Mouse (Mus musculus) CH12.LX (cell line): ENCODE results near the gene Gsta2. TPM values are rescaled to one million over a fixed set of nuclear protein-coding genes. Genes with fewer than 3 reads are reported as not detected.

Source experiments
- DNase-seq: peaks from one replicate; pipeline ENCODE4 v3.0.0-alpha.2; 2013; ENCODE audit errors: extremely low read depth
- H3K27ac ChIP-seq: 2 replicates; pipeline ENCODE4 v1.5.1; 2012; ENCODE audit warnings: low read depth, mild to moderate bottlenecking, control low read depth, moderate library complexity; ENCODE audit not compliant: insufficient read depth
- H3K27me3 ChIP-seq: replicated peaks from 2 replicates; pipeline ENCODE3; 2012; ENCODE audit warnings: inconsistent platforms
- H3K36me3 ChIP-seq, 2 experiments: replicated peaks in 1 of 2; 2 replicates each; pipeline versions ENCODE3 to v1.6.1; 2012; ENCODE audit warnings: inconsistent platforms in 1 of 2, low read length in 1 of 2, mild to moderate bottlenecking in 1 of 2, mixed read lengths in 1 of 2, moderate library complexity in 1 of 2; ENCODE audit not compliant: control insufficient read depth in 1 of 2, insufficient read depth in 1 of 2
- H3K4me1 ChIP-seq, 2 experiments: 2 replicates each; pipeline ENCODE4 v1.6.1; 2012; ENCODE audit warnings: inconsistent platforms in 1 of 2, moderate library complexity in 1 of 2; ENCODE audit not compliant: insufficient read depth in 2 of 2, control insufficient read depth in 1 of 2
- H3K4me2 ChIP-seq: 2 replicates; pipeline ENCODE4 v1.6.1; 2012; ENCODE audit warnings: low read depth, mild to moderate bottlenecking, control low read depth; ENCODE audit not compliant: poor library complexity, insufficient read depth, severe bottlenecking
- H3K4me3 ChIP-seq, 3 experiments: fragments of 150-350 bp in 1 of 3; sonication (generic) in 1 of 3; replicated peaks in 1 of 3; 2 replicates each; pipeline versions ENCODE3 to v1.5.1; 2011 to 2012; ENCODE audit warnings: low read depth in 2 of 3, low read length in 2 of 3, mild to moderate bottlenecking in 2 of 3, moderate library complexity in 2 of 3, control low read depth in 1 of 3, improper control_type of control experiment in 1 of 3, inconsistent platforms in 1 of 3, mixed read lengths in 1 of 3; ENCODE audit not compliant: poor library complexity in 1 of 3
- H3K79me2 ChIP-seq: replicated peaks from 2 replicates; pipeline ENCODE4 v1.6.1; 2012; ENCODE audit warnings: mild to moderate bottlenecking, moderate library complexity; ENCODE audit not compliant: control insufficient read depth, poor library complexity, insufficient read depth, severe bottlenecking; ENCODE audit errors: extremely low read depth
- H3K9ac ChIP-seq: 2 replicates; pipeline ENCODE4 v1.6.1; 2012; ENCODE audit warnings: low read depth, mild to moderate bottlenecking, control low read depth, moderate library complexity; ENCODE audit not compliant: insufficient read depth
- H3K9me3 ChIP-seq: replicated peaks from 2 replicates; pipeline ENCODE3; 2012; ENCODE audit warnings: low read length, inconsistent platforms, mixed read lengths
- BHLHE40 ChIP-seq: IDR thresholded peaks from 2 replicates; pipeline ENCODE4 v1.6.1; 2011; ENCODE audit warnings: mild to moderate bottlenecking, low read depth, low read length, improper control_type of control experiment
- CHD1 ChIP-seq: IDR thresholded peaks from 2 replicates; pipeline ENCODE4 v1.6.1; 2012; ENCODE audit warnings: low read depth, low read length, improper control_type of control experiment, inconsistent platforms
- CHD2 ChIP-seq: IDR thresholded peaks from 2 replicates; pipeline ENCODE4 v1.6.1; 2011; ENCODE audit warnings: low read length, improper control_type of control experiment
- CTCF ChIP-seq, 2 experiments: IDR thresholded peaks in 1 of 2; conservative IDR thresholded peaks in 1 of 2; 2 replicates each; pipeline ENCODE4 v1.5.1; 2011 to 2012; ENCODE audit warnings: low read depth in 2 of 2, low read length in 2 of 2, improper control_type of control experiment in 1 of 2, inconsistent platforms in 1 of 2, mild to moderate bottlenecking in 1 of 2, moderate library complexity in 1 of 2
- E2F4 ChIP-seq: IDR thresholded peaks from 2 replicates; pipeline ENCODE4 v1.6.1; 2011; ENCODE audit warnings: low read depth, low read length, improper control_type of control experiment; ENCODE audit not compliant: insufficient replicate concordance
- EP300 ChIP-seq: IDR thresholded peaks from 2 replicates; pipeline ENCODE4 v1.6.1; 2011; ENCODE audit warnings: low read length, improper control_type of control experiment
- GABPA ChIP-seq: IDR thresholded peaks from 2 replicates; pipeline ENCODE4 v1.6.1; 2012; ENCODE audit warnings: low read depth, low read length, improper control_type of control experiment, inconsistent platforms; ENCODE audit not compliant: insufficient replicate concordance
- HCFC1 ChIP-seq: IDR thresholded peaks from 2 replicates; pipeline ENCODE4 v1.6.1; 2012; ENCODE audit warnings: low read depth, mild to moderate bottlenecking, inconsistent platforms, low read length, improper control_type of control experiment
- JUN ChIP-seq: IDR thresholded peaks from 2 replicates; pipeline ENCODE4 v1.6.1; 2011; ENCODE audit warnings: low read depth, mild to moderate bottlenecking, low read length, improper control_type of control experiment, moderate library complexity; ENCODE audit not compliant: insufficient read depth
- MAX ChIP-seq: IDR thresholded peaks from 2 replicates; pipeline ENCODE4 v1.6.1; 2011; ENCODE audit warnings: low read length, improper control_type of control experiment
- MAZ ChIP-seq: IDR thresholded peaks from 2 replicates; pipeline ENCODE4 v1.6.1; 2012; ENCODE audit warnings: low read depth, mild to moderate bottlenecking, inconsistent platforms, low read length, improper control_type of control experiment, moderate library complexity
- MEF2A ChIP-seq: IDR thresholded peaks from 2 replicates; pipeline ENCODE4 v1.6.1; 2014; ENCODE audit warnings: low read depth, mild to moderate bottlenecking, inconsistent platforms, low read length, improper control_type of control experiment, borderline replicate concordance
- MXI1 ChIP-seq: IDR thresholded peaks from 2 replicates; pipeline ENCODE4 v1.6.1; 2011; ENCODE audit warnings: mild to moderate bottlenecking, low read depth, low read length, improper control_type of control experiment
- MYC ChIP-seq: IDR thresholded peaks from 2 replicates; pipeline ENCODE4 v1.6.1; 2011; ENCODE audit warnings: low read depth, mild to moderate bottlenecking, improper control_type of control experiment, low read length
- PAX5 ChIP-seq: IDR thresholded peaks from 2 replicates; pipeline ENCODE4 v1.6.1; 2012; ENCODE audit warnings: low read length, inconsistent platforms, mixed read lengths
- POLR2A ChIP-seq: IDR thresholded peaks from 2 replicates; pipeline ENCODE4 v1.6.1; 2011; ENCODE audit warnings: low read depth, mild to moderate bottlenecking, improper control_type of control experiment, low read length
- RCOR1 ChIP-seq: conservative IDR thresholded peaks from 2 replicates; pipeline ENCODE4 v1.6.1; 2012; ENCODE audit warnings: low read depth, mild to moderate bottlenecking, inconsistent platforms, low read length, improper control_type of control experiment
- SMC3 ChIP-seq: IDR thresholded peaks from 2 replicates; pipeline ENCODE4 v1.6.1; 2011; ENCODE audit warnings: low read depth, low read length, improper control_type of control experiment
- TBP ChIP-seq: conservative IDR thresholded peaks from 2 replicates; pipeline ENCODE4 v1.6.1; 2011; ENCODE audit warnings: low read depth, low read length, improper control_type of control experiment
- UBTF ChIP-seq: IDR thresholded peaks from 2 replicates; pipeline ENCODE4 v1.6.1; 2012; ENCODE audit warnings: low read depth, mild to moderate bottlenecking, inconsistent platforms, low read length, improper control_type of control experiment, moderate library complexity
- USF1 ChIP-seq: IDR thresholded peaks from 2 replicates; pipeline ENCODE4 v1.6.1; 2014; ENCODE audit warnings: low read depth, mild to moderate bottlenecking, inconsistent platforms, low read length, improper control_type of control experiment
- USF2 ChIP-seq: conservative IDR thresholded peaks from 2 replicates; pipeline ENCODE4 v1.6.1; 2011; ENCODE audit warnings: low read depth, low read length, improper control_type of control experiment
- ZKSCAN1 ChIP-seq: IDR thresholded peaks from 2 replicates; pipeline ENCODE4 v1.6.1; 2012; ENCODE audit warnings: low read depth, inconsistent platforms, low read length, improper control_type of control experiment, borderline replicate concordance
- ZMIZ1 ChIP-seq: IDR thresholded peaks from 2 replicates; pipeline ENCODE4 v1.6.1; 2012; ENCODE audit warnings: low read depth, mild to moderate bottlenecking, inconsistent platforms, low read length, improper control_type of control experiment
- ZNF384 ChIP-seq: IDR thresholded peaks from 2 replicates; pipeline ENCODE4 v1.6.1; 2012; ENCODE audit warnings: low read depth, low read length, improper control_type of control experiment, inconsistent platforms
- dilution Hi-C: fragments of 300-500 bp; cut with MboI; formaldehyde crosslinking; loops from 2 replicates; pipeline ENCODE4 v1.14.3; 2020; ENCODE audit warnings: low sequenced_read_pairs; ENCODE audit not compliant: extremely low pct_unique_long_range_greater_than_20kb, extremely low pct_ligation_motif_present
- in situ Hi-C: fragments of 300-500 bp; cut with MboI; formaldehyde crosslinking; loops from 3 replicates; pipeline ENCODE4 v1.14.3; 2019; ENCODE audit warnings: low sequenced_read_pairs, low pct_ligation_motif_present, low pct_unique_long_range_greater_than_20kb, mixed read lengths
- polyA plus RNA-seq: library from polyadenylated mRNA; unstranded; fragments of >175 nt; gene quantifications from 2 replicates; pipeline ENCODE4 v1.2.1, GENCODE M21; 2012; ENCODE audit warnings: low read depth; ENCODE audit not compliant: insufficient read length
- total RNA-seq, 2 experiments: library from RNA; depleted of rRNA; stranded (reverse); fragments of 300-350 nt in 1 of 2; fragments of >200 nt in 1 of 2; gene quantifications; 2 replicates each; pipeline ENCODE4 v1.2.3; 2012 to 2014

Gsta2 gene
- total and polyA plus RNA-seq, 3 experiments = not detected

GRCm38 (mm10) chr9:78378113-78378785 lies 22.7 kb upstream of the Gsta2 start, which contains the start of gene Ooep:
Gene Ooep, minus strand, starts transcription at chr9:78378725.
- TF ChIP-seq GABPA (no peak), POLR2A (no peak), UBTF (no peak), TBP (no peak), EP300 (no peak), MEF2A (no peak), ZNF384 (no peak), MAX (no peak), BHLHE40 (no peak), CHD1 (no peak)
- no peak within 1 kb of the TSS for H3K4me3 ChIP-seq
- no peaks in the 10 kb centered on the region for H3K4me1 ChIP-seq
- no peak within 1 kb of the TSS; the same call in 1 of the 2 replicates for H3K4me2 ChIP-seq
- H3K79me2 ChIP-seq = no peaks in the 10 kb centered on the region
- H3K9ac ChIP-seq = no peak within 1 kb of the TSS
- no peak within 1 kb of the TSS for H3K27ac ChIP-seq
- no peak for DNase-seq
- no peaks in the 10 kb centered on the region for H3K9me3 ChIP-seq
- H3K36me3 ChIP-seq = no peaks in the 10 kb centered on the region
- H3K27me3 ChIP-seq = peaks cover 43% of the 10 kb centered on the region
- dilution Hi-C loops = no loop called here
- in situ Hi-C loops = no loop called here

- no peak overlapping the region for H3K27ac ChIP-seq
- H3K9me3 ChIP-seq = no peaks in the 10 kb centered on the region
- dilution Hi-C loops = no loop called here
- H3K4me3 ChIP-seq = no peak overlapping the region
- TF ChIP-seq ZNF384 (no peak), SMC3 (no peak), JUN (no peak), MEF2A (no peak), ZKSCAN1 (no peak), CTCF (conservative IDR thresholded peaks at IDR 0.05 in 1 of 2, IDR thresholded peaks at IDR 0.05 in 1 of 2; ENCODE audit: low read depth in 2 of 2, low read length in 2 of 2) (no peak), USF1 (no peak), POLR2A (no peak), PAX5 (no peak), HCFC1 (no peak), MAZ (no peak), ZMIZ1 (no peak), MYC (no peak), E2F4 (no peak), MXI1 (no peak), RCOR1 (no peak), USF2 (no peak), CHD2 (no peak)
- TF ChIP-seq, all 38 proteins: peak for 0
- Histone ChIP-seq H3K4me1 (no peaks in the 10 kb centered on the region), H3K9ac (no peak overlapping the region), H3K36me3 (no peaks in the 10 kb centered on the region), H3K27me3 (peaks cover 46% of the 10 kb centered on the region), H3K79me2 (no peaks in the 10 kb centered on the region), H3K4me2 (no peak overlapping the region)
- no peak for DNase-seq
- in situ Hi-C loops = no loop called here
Measured at GRCm38 (mm10) chr9:78377546-78377945, 22.0 kb upstream of the Gsta2 start.
